Mouse (Mus musculus): ENCODE results near the gene Cyb561d2. TPM values are rescaled to one million over a fixed set of nuclear protein-coding genes. Genes with fewer than 3 reads are reported as not detected.

Gene Cyb561d2
- polyA plus RNA-seq, 1 experiment: 33.1 TPM

DNA sequence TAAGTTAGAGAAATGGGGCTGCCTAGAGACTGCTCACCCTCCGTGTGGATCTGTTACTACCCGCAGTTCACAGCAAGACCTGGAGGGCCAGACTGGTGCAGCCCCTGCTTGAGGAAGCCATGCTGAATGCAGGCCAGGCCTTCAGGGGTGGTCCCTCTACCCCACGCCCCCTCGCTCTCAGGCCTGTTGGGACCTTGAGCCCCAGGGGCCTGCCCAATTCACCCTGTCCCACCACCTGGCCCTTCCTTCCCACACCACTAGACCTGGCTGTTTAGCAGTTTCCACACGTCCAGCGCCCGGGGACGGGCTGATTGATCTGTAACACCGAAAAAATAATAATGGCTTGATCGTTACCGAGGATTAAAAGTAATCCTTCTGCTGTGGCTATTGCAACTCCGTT, 47.8 kb downstream of the Cyb561d2 start:
- Histone ChIP-seq H3K27ac (ENCODE audit: insufficient read depth, low read length) (no peak overlapping the region), H3K36me3 (ENCODE audit: control insufficient read depth, insufficient read depth, low read length) (no peaks in the 10 kb centered on the region), H3K4me3 (ENCODE audit: extremely low read depth, insufficient read depth, insufficient read length) (no peak overlapping the region), H3K4me1 (ENCODE audit: control insufficient read depth, insufficient read depth, insufficient read length) (no peaks in the 10 kb centered on the region), H3K27me3 (ENCODE audit: control insufficient read depth, insufficient read depth, low read length) (no peaks in the 10 kb centered on the region)
- 92% methylated on average over 12 of the region's 12 CpGs for WGBS
- no peak for TF ChIP-seq POLR2A (IDR thresholded peaks at IDR 0.05; ENCODE audit: low read depth, low read length)
- no peak for TF ChIP-seq CTCF (IDR thresholded peaks at IDR 0.05; ENCODE audit: extremely low read depth, insufficient read depth, insufficient read length, insufficient replicate concordance)
- DNase-seq (ENCODE audit: low read depth in 1 of 2, low spot score in 2 of 2): no peak

DNA sequence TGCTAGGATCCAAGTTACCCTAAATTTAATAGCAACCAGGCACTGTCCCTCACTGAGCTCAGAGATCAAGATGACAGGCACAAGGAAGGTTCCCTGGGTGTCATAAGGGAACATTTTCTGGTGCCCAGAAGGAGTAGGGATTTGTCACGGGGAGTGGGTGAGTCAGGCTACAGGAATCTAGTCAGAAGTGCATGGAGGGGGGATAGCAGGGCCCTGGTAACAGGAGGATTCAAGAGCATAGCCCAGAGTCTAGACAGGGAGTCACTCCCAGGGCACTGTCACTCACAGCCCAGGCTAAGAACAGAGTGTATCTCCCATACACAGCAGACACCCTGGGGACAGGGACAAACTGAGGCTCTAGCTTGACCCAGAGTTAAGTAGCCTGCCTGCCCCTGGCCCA, 48.5 kb downstream of the Cyb561d2 start:
- Histone ChIP-seq H3K36me3 (ENCODE audit: control insufficient read depth, insufficient read depth, low read length) (no peaks in the 10 kb centered on the region), H3K4me1 (ENCODE audit: control insufficient read depth, insufficient read depth, insufficient read length) (no peaks in the 10 kb centered on the region), H3K4me3 (ENCODE audit: extremely low read depth, insufficient read depth, insufficient read length) (no peak overlapping the region), H3K27ac (ENCODE audit: insufficient read depth, low read length) (no peak overlapping the region), H3K27me3 (ENCODE audit: control insufficient read depth, insufficient read depth, low read length) (no peaks in the 10 kb centered on the region)
- TF ChIP-seq CTCF (IDR thresholded peaks at IDR 0.05; ENCODE audit: extremely low read depth, insufficient read depth, insufficient read length, insufficient replicate concordance) (no peak), POLR2A (IDR thresholded peaks at IDR 0.05; ENCODE audit: low read depth, low read length) (no peak)
- 58% methylated on average over 1 of the region's 1 CpGs for WGBS
- no peak for DNase-seq (ENCODE audit: low read depth in 1 of 2, low spot score in 2 of 2)

DNA sequence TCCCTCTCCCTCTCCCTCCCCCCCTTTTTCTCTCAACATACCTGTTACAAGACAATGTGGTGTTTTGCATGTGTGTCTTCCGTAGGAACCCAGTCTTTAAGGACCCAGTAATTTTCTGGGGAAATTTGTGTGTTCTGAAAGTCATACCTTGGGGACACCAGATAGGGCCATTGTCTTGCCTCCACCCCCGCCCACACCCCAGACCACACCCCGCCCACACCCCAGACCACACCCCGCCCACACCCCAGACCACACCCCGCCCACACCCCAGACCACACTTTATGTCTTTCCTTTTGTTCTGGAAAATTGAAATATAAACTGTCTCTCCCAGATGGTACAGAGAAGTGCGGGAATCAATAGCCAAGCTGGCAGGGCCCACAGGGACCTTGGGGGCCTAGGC, 51.4 kb downstream of the Cyb561d2 start:
- no peaks in the 10 kb centered on the region for H3K27me3 ChIP-seq (ENCODE audit: control insufficient read depth, insufficient read depth, low read length)
- no peak for DNase-seq (ENCODE audit: low read depth in 1 of 2, low spot score in 2 of 2)
- H3K4me1 ChIP-seq (ENCODE audit: control insufficient read depth, insufficient read depth, insufficient read length): no peaks in the 10 kb centered on the region
- no peak overlapping the region for H3K4me3 ChIP-seq (ENCODE audit: extremely low read depth, insufficient read depth, insufficient read length)
- no peak overlapping the region for H3K27ac ChIP-seq (ENCODE audit: insufficient read depth, low read length)
- TF ChIP-seq POLR2A (IDR thresholded peaks at IDR 0.05; ENCODE audit: low read depth, low read length) (no peak), CTCF (IDR thresholded peaks at IDR 0.05; ENCODE audit: extremely low read depth, insufficient read depth, insufficient read length, insufficient replicate concordance) (no peak)
- H3K36me3 ChIP-seq (ENCODE audit: control insufficient read depth, insufficient read depth, low read length): no peaks in the 10 kb centered on the region
- WGBS: 60% methylated on average over 6 of the region's 6 CpGs

DNA sequence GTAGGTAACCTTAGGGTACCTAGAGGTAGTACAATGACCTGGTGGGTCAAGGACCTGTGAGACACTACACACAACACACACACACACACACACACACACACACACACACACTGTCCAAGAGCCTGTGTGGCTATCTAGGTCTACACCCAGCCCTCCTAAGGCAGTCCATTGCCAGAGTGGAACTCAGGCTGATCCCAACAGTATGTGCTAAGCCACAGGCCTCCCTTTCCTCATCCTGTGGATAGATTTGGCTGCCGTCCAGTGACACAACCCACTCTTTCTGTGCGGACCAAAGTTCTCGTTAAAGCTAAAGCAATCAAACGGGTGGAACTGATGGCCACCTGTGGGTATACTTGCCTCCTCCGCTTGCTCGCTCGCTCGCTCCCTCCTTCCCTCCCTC, 51.8 kb downstream of the Cyb561d2 start:
- DNase-seq (ENCODE audit: low read depth in 1 of 2, low spot score in 2 of 2): no peak
- 61% methylated on average over 8 of the region's 8 CpGs for WGBS
- no peaks in the 10 kb centered on the region for H3K27me3 ChIP-seq (ENCODE audit: control insufficient read depth, insufficient read depth, low read length)

More for the DNA sequence above, 51.8 kb downstream of the Cyb561d2 start:
- no peak overlapping the region for H3K27ac ChIP-seq (ENCODE audit: insufficient read depth, low read length)
- H3K36me3 ChIP-seq (ENCODE audit: control insufficient read depth, insufficient read depth, low read length): no peaks in the 10 kb centered on the region
- TF ChIP-seq POLR2A (IDR thresholded peaks at IDR 0.05; ENCODE audit: low read depth, low read length) (no peak), CTCF (IDR thresholded peaks at IDR 0.05; ENCODE audit: extremely low read depth, insufficient read depth, insufficient read length, insufficient replicate concordance) (no peak)
- H3K4me1 ChIP-seq (ENCODE audit: control insufficient read depth, insufficient read depth, insufficient read length): no peaks in the 10 kb centered on the region
- H3K4me3 ChIP-seq (ENCODE audit: extremely low read depth, insufficient read depth, insufficient read length): no peak overlapping the region

Other genes starting within 250 kb of the Cyb561d2 start
- 9.3 and 13.3 TPM in 2 replicates for gene Cish, start 246.2 kb downstream of the Cyb561d2 start, polyA plus RNA-seq (2012; rRNA removed)
- gene Hemk1, start 203.8 kb downstream of the Cyb561d2 start, polyA plus RNA-seq (2012; rRNA removed): 11.0 and 12.2 TPM in 2 replicates
- gene 6430571L13Rik, start 201.6 kb downstream of the Cyb561d2 start, polyA plus RNA-seq (2012; rRNA removed): 0.29 and 0.50 TPM in 2 replicates
- 1.6 and 2.2 TPM in 2 replicates for gene Cacna2d2, start 142.6 kb downstream of the Cyb561d2 start, polyA plus RNA-seq (2012; rRNA removed)
- 28.6 and 33.4 TPM in 2 replicates for gene Tmem115, start 8.2 kb downstream of the Cyb561d2 start, polyA plus RNA-seq (2012; rRNA removed)
- gene Nprl2, start within 50 bp of the Cyb561d2 start, polyA plus RNA-seq (2012; rRNA removed): 24.4 and 26.3 TPM in 2 replicates
- 0.84 and 0.88 TPM in 2 replicates for gene Zmynd10, start 5.1 kb upstream of the Cyb561d2 start, polyA plus RNA-seq (2012; rRNA removed)
- gene Rassf1, start 9.4 kb upstream of the Cyb561d2 start, polyA plus RNA-seq (2012; rRNA removed): 20.9 and 23.5 TPM in 2 replicates
- gene Tusc2, start 21.1 kb upstream of the Cyb561d2 start, polyA plus RNA-seq (2012; rRNA removed): 32.5 and 49.1 TPM in 2 replicates
- 38.1 and 44.3 TPM in 2 replicates for gene Hyal2, start 25.8 kb upstream of the Cyb561d2 start, polyA plus RNA-seq (2012; rRNA removed)
- 3.2 and 3.7 TPM in 2 replicates for gene Hyal1, start 34.7 kb upstream of the Cyb561d2 start, polyA plus RNA-seq (2012; rRNA removed)
- gene Naa80, start 36.7 kb upstream of the Cyb561d2 start, polyA plus RNA-seq (2012; rRNA removed): 34.1 and 36.8 TPM in 2 replicates
- gene Hyal3, start 38.6 kb upstream of the Cyb561d2 start, polyA plus RNA-seq (2012; rRNA removed): 0.54 and 1.00 TPM in 2 replicates
- 71.2 and 78.3 TPM in 2 replicates for gene Ifrd2, start 45.4 kb upstream of the Cyb561d2 start, polyA plus RNA-seq (2012; rRNA removed)
- gene Sema3b, start 67.0 kb upstream of the Cyb561d2 start, polyA plus RNA-seq (2012; rRNA removed): 3.3 TPM in 2 replicates
- 752 and 1,030 TPM in 2 replicates for gene Gnai2, start 93.2 kb upstream of the Cyb561d2 start, polyA plus RNA-seq (2012; rRNA removed)
- 10.6 and 13.9 TPM in 2 replicates for gene Slc38a3, start 127.3 kb upstream of the Cyb561d2 start, polyA plus RNA-seq (2012; rRNA removed)
- not detected in 2 replicates for gene Gnat1, start 137.5 kb upstream of the Cyb561d2 start, polyA plus RNA-seq (2012; rRNA removed)
- 61.1 and 61.6 TPM in 2 replicates for gene Sema3f, start 168.3 kb upstream of the Cyb561d2 start, polyA plus RNA-seq (2012; rRNA removed)
- gene Rbm5, start 228.8 kb upstream of the Cyb561d2 start, polyA plus RNA-seq (2012; rRNA removed): 70.3 and 76.0 TPM in 2 replicates

Data from spleen, adult 2 months (tissue).